Mouse (Mus musculus): Measurements from ENCODE around the gene Bbs1.
"Not testable (repeated sequence)": the region's sequence is repeated elsewhere in the genome, so short reads cannot be mapped to it uniquely, and the experiment has no call there.

Bbs1 gene

GRCm38 (mm10) chr19:4905979-4906794, at the start of gene Bbs1:
Bbs1 (minus strand) TSS chr19:4906628.
- peak; percentile 61 for DNase-seq (ENCODE audit: low spot score)

- DNase-seq (ENCODE audit: low spot score) = not testable (repeated sequence)
Measured at GRCm38 (mm10) chr19:4948641-4949040, 42.2 kb upstream of the Bbs1 start.

DNA sequence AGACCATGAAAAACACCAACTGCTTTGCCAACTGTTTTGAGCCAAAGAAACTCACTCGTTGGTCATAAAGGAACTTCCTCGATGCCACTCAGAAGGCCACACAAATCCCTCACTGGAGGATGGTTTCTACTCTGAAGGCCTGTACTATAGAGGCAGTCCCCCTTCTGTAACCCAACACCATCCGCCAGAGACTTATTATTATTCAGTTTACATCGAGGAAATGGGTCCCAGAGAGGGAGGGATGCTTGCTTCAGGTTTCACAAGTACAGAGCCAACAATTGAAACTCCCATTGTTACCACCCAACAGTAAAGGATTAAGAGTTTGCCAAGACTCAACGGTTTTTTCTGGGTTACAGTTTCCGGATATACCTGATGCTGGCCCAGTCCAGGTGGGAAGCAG, 39.1 kb upstream of the Bbs1 start:
- DNase-seq (ENCODE audit: low spot score) = no peak

DNA sequence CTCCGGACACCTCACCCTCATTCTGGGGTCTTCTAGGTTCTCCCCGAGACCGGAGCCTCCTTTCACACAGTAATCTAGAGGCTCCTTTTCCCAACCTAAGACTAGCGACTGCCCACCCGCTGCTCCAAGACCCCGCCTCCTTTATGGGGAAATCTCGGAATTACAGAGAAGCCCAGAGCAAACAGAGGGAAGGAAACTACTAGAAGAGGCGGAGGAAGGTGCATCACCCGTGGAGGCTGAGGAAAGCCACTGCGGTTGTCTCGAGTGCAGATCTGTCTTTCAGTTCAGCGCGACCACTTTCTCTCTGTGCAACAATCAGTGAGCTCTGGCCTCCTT, 36.8 kb upstream of the Bbs1 start:
- no peak for DNase-seq (ENCODE audit: low spot score)

GRCm38 (mm10) chr19:4942551-4943252, 36.3 kb upstream of the Bbs1 start, which contains the start of gene Peli3:
Peli3 (minus strand) TSS chr19:4943127.
- peak; percentile 36 for DNase-seq (ENCODE audit: low spot score)

GRCm38 (mm10) chr19:4937444-4938310, 31.2 kb upstream of the Bbs1 start:
- DNase-seq (ENCODE audit: low spot score) = no peak

DNA sequence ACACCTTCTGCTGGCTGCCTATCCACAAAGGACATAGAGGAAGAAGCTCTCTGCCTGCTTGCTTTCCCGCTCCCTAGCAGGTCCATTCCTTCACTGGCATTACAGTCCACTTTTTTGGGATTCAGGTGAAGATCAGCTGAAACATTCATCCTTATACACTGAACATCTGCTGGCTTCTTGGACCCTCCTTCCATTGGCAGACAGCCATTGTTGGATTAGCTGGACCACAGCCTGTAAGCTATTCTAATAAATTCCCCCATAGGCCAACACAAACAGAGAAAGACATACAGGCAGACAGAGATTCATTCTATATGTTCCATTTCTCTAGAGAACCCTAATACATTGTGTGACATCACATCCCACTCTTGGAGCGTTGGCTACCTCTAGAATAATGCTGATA, 30.5 kb upstream of the Bbs1 start:
- DNase-seq (ENCODE audit: low spot score) = no peak

GRCm38 (mm10) chr19:4928781-4929180, 22.4 kb upstream of the Bbs1 start:
- no peak for DNase-seq (ENCODE audit: low spot score)

DNA sequence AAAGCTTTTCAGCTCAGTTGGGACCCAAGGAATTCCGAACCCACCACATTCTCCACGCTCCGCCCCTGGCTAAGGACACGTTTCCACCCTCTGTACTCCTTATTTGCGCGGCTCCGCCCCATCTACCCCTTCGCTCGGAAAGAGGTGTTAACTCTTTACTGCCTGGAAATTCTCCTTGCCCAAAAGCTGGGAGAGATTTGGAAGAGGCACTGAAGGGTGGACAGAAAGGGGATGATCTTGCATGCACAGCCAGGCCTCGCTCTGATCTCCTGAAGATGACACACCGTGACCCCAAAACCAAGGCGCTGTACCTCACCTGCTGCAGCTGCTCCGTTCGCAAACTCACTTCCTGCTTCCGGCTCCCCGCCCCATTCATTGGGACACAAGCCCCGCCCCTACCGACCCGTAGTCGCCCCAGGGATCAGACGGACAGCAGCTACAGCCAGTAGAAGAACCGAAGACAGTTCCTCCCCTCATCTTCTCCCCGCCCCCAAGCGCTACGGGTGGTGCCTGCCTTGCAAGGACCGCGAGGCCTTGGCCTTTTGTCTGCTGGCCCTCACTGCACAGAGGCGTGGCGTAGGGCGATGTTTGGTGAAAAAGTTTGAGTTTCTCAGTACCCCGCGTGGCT, 21.6 kb upstream of the Bbs1 start, which contains the start of gene Dpp3:
Dpp3 (minus strand) TSS at position 384 of the 628 bp plus-strand sequence.
- DNase-seq (ENCODE audit: low spot score) = peak; percentile 97

GRCm38 (mm10) chr19:4925121-4925860, 18.9 kb upstream of the Bbs1 start:
- no peak for DNase-seq (ENCODE audit: low spot score)

DNA sequence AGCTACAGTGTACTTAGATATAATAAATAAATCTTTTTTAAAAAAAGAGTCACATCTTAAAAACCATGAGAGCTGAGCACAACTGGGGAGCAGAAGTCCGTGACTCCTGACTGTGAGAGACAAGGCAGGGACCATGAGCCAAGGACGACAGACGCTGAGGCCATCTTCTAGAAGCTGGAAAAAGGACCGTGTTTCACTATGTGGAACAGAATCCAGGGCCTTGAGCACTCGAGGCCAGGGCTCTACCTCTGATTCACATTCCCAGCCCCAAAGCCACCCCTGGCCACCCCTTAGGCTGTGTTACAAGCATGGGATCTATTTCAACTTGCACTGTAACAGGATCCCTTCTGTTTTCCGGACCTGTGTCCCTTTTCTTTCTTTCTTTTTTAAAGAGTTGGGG, 13.2 kb upstream of the Bbs1 start:
- no peak for DNase-seq (ENCODE audit: low spot score)

- DNase-seq (ENCODE audit: low spot score) = no peak
Measured at GRCm38 (mm10) chr19:4916827-4917226, 10.4 kb upstream of the Bbs1 start.

- DNase-seq (ENCODE audit: low spot score) = no peak
Measured at GRCm38 (mm10) chr19:4915924-4916603, 9.6 kb upstream of the Bbs1 start.

DNA sequence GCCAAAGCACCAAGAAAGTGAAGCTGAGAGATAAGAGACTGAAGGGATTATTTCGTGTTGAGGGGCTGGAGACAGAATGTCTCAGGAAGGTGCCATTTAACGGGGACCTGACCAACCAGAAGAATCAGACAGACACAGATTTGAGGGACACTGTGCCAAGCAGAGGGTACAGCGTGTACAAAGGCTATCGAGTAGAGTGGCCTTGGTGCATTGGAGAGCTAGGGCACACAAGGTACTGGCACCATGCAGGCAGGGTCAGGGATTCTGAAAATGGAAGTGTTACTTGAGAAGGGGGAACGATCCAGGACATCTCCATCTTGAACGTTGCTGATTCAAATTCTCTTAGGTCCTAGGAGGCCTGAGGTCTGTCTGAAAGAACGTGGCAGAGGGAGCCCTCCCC, 2.9 kb upstream of the Bbs1 start:
- DNase-seq (ENCODE audit: low spot score) = no peak

DNA sequence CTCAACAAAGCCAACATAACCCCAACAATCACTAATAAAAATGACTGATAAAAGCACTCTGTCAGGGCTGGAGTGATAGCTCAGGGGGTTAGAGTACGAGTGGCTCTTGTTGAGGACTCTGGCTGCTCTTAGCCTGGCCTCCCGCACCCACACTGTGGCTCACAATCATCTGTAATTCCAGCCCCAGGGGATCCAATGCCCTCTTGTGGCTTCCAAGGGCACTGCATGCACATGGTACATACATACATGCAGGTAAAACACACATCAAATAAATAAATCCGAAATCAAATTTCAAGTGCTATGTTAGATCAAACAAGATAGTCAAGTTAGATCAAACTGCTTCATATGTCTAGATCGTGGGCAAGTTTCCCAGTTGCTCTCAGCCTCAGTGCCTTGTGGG, 1.7 kb upstream of the Bbs1 start:
- no peak for DNase-seq (ENCODE audit: low spot score)

DNA sequence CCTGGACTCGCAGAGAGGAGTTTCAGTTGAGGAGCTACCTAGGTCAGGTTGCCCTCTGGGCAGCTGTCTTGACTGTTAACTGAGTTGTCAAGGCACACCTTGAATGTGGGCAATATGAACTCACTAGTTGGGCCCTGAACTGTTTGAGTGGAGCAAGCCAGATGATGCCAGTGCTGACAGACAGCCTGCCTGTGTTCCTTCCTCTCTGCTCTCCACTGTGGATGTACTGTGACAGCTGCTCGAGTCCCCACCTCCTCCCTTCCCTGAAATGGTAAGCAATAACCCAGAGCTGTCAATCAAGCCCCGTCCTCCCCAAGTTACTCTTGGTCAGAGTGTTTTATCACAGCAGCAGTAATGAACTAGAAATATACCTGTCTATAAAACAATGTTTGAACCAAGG, 6.5 kb downstream of the Bbs1 start:
- no peak for DNase-seq (ENCODE audit: low spot score)

DNA sequence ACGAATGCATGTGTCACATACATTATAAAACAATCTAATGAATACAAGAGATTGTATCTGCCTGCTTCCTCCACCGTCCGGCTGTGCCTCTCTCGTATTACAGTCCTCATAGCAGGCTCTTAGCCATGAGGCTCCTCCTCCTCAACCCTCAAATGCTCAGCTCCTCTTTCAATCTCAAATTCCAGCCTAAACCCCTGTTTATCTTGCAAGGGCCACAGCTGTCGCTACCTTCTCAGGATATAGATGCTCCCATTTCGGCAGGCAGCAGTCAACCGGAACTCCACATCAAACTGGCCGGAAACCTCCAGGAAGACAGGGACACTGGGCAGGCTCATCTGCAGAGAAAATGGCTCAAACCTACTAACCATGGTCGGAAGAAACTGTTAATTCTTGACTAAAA, 7.5 kb downstream of the Bbs1 start:
- DNase-seq (ENCODE audit: low spot score) = no peak

DNA sequence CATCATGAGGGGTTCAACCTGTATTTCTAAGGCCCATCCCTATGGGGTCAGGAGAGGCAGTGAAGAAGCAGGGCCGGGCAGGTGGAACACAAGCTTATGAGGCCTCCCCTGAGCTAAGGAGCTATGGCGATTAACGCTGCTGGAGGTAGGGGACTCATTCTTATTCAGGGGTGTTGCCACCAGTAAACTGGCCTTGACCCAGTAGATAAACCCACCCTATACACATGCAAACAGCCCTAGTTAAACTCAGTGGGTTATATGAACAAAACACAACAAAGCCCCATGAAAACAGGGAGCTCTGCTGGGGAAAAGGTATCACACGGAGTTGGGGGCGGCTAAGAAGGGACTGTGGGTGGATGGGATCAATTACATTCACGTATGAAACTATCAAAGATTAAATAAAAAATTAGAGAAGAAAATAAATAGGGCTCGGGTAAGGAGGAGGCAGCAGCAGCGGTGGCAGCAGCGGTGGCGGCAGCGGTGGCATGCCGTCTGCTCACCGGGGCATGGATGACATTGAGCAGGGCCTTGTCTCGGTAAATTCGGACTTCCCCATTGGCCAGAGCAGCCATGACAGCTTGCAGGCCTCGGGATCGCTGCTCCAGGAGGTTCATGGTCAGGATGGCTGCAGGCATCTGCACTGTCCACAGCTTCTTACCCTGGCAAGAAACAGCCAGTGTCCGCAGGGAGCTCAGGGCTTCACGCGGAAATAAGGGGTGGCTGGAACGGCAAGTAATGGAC, 9.5 kb downstream of the Bbs1 start:
- DNase-seq (ENCODE audit: low spot score) = no peak

- no peak for DNase-seq (ENCODE audit: low spot score)
Measured at GRCm38 (mm10) chr19:4891798-4892197, 14.6 kb downstream of the Bbs1 start.

- DNase-seq (ENCODE audit: low spot score) = no peak
Measured at GRCm38 (mm10) chr19:4889791-4890190, 16.6 kb downstream of the Bbs1 start.

All from layer of hippocampus, adult 9-10 months (tissue).